Mouse (Mus musculus): ENCODE data around the gene Tmem242.

DNA sequence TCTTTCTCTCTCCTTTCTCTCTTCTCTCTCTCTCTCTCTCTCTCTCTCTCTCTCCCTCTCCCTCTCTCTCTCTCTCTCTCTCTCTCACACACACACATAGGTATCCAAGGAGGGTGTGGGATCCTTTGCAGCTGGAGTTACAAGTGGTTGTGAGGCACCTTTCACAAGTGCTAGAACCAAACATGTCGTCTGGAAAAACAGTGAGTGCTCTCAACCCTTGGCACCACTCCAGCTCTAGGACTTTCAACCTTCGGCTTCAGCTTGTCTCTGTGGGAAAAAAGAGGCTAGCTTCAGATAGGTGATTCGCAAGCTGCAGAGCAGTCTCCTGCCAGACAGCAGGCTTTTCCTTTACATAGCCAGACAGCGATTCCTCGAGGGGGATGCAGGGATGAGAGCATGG is 3.7 kb upstream of the Tmem242 start:
- no peak for TF ChIP-seq POLR2A (IDR thresholded peaks at IDR 0.05; ENCODE audit: insufficient read depth, low read depth, low read length)
- no peak for TF ChIP-seq CTCF (IDR thresholded peaks at IDR 0.05; ENCODE audit: insufficient read depth, low read depth, low read length)

All from olfactory bulb, adult 2 months (tissue).